ENCODE assay signal across 40 mouse cellular contexts in genomic region chr6:89707240-89707639, GRCm38 (mm10). TPM values are rescaled to one million over a fixed set of nuclear protein-coding genes. Genes with fewer than 3 reads are reported as not detected.
"Had no signal": no experiment of that assay in that cellular context is flagged by ENCODE, and none has a peak within 500 bp of the region (broad histone marks: within the 10 kb centered on the region; RNA-seq: fewer than 3 reads in every experiment).

Vmn1r40 (plus strand) TSS chr6:89707540.

- H3K4me1 ChIP-seq: embryonic facial prominence, embryonic 10.5 days; embryonic facial prominence, embryonic 12.5 days; embryonic facial prominence, embryonic 13.5 days; embryonic facial prominence, embryonic 15.5 days; forebrain, embryonic 10.5 days; forebrain, embryonic 12.5 days; forebrain, embryonic 13.5 days; forebrain, embryonic 15.5 days; heart, embryonic 10.5 days had no signal

- H3K4me3 ChIP-seq: embryonic facial prominence, embryonic 10.5 days; embryonic facial prominence, embryonic 12.5 days; embryonic facial prominence, embryonic 13.5 days; embryonic facial prominence, embryonic 15.5 days; erythroblast, embryonic 14.5 days; forebrain, embryonic 10.5 days; forebrain, embryonic 12.5 days; forebrain, embryonic 13.5 days; forebrain, embryonic 15.5 days; gastrocnemius, adult 2 months; heart, adult 2 months; heart, embryonic 10.5 days had no signal

- DNase-seq: cerebellum, adult 9-10 months; cerebellum, adult 9-11 months; cerebellum, postnatal 10 days; cerebellum, postnatal 14 days; cerebellum, postnatal 25 days; cerebellum, postnatal 36 days; embryo, embryonic 11 days; forebrain, postnatal 0 days; gastrocnemius, adult 2 months; gastrocnemius, postnatal 10 days; gastrocnemius, postnatal 14 days; gastrocnemius, postnatal 25 days; gastrocnemius, postnatal 36 days; heart, adult 11 months; heart, adult 18-20 months; heart, adult 2 months had no signal

- H3K27ac ChIP-seq: embryonic facial prominence, embryonic 10.5 days; embryonic facial prominence, embryonic 12.5 days; embryonic facial prominence, embryonic 13.5 days; embryonic facial prominence, embryonic 15.5 days; forebrain, embryonic 10.5 days; forebrain, embryonic 12.5 days; forebrain, embryonic 13.5 days; forebrain, embryonic 15.5 days; gastrocnemius, adult 2 months; heart, adult 2 months; heart, embryonic 10.5 days had no signal

RNA-seq across cellular contexts. Expression of gene Vmn1r40, which starts in this region (rescaled TPM):
- total RNA-seq: common myeloid progenitor, adult 5-6 weeks; forebrain, postnatal 0 days; gastrocnemius, adult 18-20 months; gastrocnemius, adult 2 months; gastrocnemius, adult 8-10 months; gastrocnemius, postnatal 10 days; gastrocnemius, postnatal 14 days; gastrocnemius, postnatal 25 days; gastrocnemius, postnatal 36 days; gastrocnemius, postnatal 4 days; granulocyte monocyte progenitor cell, adult 5-6 weeks; heart, adult 18-20 months; heart, adult 2 months; heart, adult 8-10 months had no signal
- polyA plus RNA-seq: cortical plate, adult 2 months; embryonic facial prominence, embryonic 10.5 days; embryonic facial prominence, embryonic 11.5 days; embryonic facial prominence, embryonic 12.5 days; embryonic facial prominence, embryonic 13.5 days; embryonic facial prominence, embryonic 14.5 days; embryonic facial prominence, embryonic 15.5 days; erythroblast, embryonic 14.5 days; forebrain, embryonic 10.5 days; forebrain, embryonic 11.5 days; forebrain, embryonic 12.5 days; forebrain, embryonic 13.5 days; forebrain, embryonic 14.5 days; forebrain, embryonic 15.5 days; forebrain, embryonic 16.5 days; forebrain, postnatal 0 days; frontal cortex, adult 2 months; gonadal fat pad, adult 2 months; heart, adult 2 months; heart, embryonic 10.5 days had no signal
